Mouse (Mus musculus) erythroblast, embryonic 14.5 days (primary cell): ENCODE measurements around the gene Trpv6. TPM values are rescaled to one million over a fixed set of nuclear protein-coding genes. Genes with fewer than 3 reads are reported as not detected.

Experiments
- H3K27me3 ChIP-seq: 2 replicates; pipeline ENCODE4 v1.6.1; 2012; ENCODE audit warnings: inconsistent platforms; ENCODE audit not compliant: control insufficient read depth
- H3K36me3 ChIP-seq: 2 replicates; pipeline ENCODE4 v1.6.1; 2012; ENCODE audit warnings: mild to moderate bottlenecking, inconsistent platforms; ENCODE audit not compliant: control insufficient read depth
- H3K4me1 ChIP-seq: 2 replicates; pipeline ENCODE4 v1.6.1; 2012; ENCODE audit warnings: inconsistent platforms; ENCODE audit not compliant: control insufficient read depth
- H3K4me3 ChIP-seq: replicated peaks from 2 replicates; pipeline ENCODE3; 2012; ENCODE audit warnings: moderate library complexity, mild to moderate bottlenecking, inconsistent platforms
- H3K9me3 ChIP-seq: 2 replicates; pipeline ENCODE4 v1.6.1; 2012; ENCODE audit warnings: low read length, inconsistent platforms, mixed read lengths; ENCODE audit not compliant: control insufficient read depth
- GATA1 ChIP-seq: IDR thresholded peaks from 2 replicates; pipeline ENCODE4 v1.6.1; 2012; ENCODE audit warnings: low read length, inconsistent platforms, mixed read lengths
- TAL1 ChIP-seq: IDR thresholded peaks from 3 replicates; pipeline ENCODE4 v1.6.1; 2012; ENCODE audit warnings: low read length, inconsistent platforms, mixed read lengths
- polyA plus RNA-seq: library from polyadenylated mRNA; stranded (reverse); fragments of >175 nt; gene quantifications from 2 replicates; pipeline ENCODE4 v1.2.3, GENCODE M21; 2012

The Trpv6 gene
- polyA plus RNA-seq, 1 experiment: 0.04 TPM

DNA sequence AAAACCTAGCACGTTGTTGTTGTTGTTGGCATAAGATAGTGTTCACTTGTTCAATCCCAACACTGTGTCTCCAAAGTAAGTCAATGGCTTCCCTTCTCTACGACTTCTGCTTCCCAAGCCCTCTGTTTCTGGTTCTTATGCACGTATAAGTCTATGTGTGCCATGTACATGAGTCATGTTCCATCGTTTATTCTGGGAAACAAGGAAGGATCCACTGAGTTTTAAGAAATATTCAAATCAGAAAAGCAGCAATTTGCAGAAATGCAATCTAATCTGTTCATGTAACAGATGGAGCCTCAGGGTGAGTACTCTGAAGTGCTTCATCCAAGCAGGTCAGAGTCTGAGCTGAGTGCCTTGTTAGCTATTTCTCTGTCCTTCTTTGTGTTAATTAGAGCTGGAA lies 4.7 kb downstream of the Trpv6 start:
- Histone ChIP-seq H3K36me3 (no peaks in the 10 kb centered on the region), H3K4me3 (no peak overlapping the region), H3K4me1 (no peaks in the 10 kb centered on the region), H3K9me3 (no peaks in the 10 kb centered on the region), H3K27me3 (no peaks in the 10 kb centered on the region)
- TF ChIP-seq GATA1 (no peak), TAL1 (no peak)

DNA sequence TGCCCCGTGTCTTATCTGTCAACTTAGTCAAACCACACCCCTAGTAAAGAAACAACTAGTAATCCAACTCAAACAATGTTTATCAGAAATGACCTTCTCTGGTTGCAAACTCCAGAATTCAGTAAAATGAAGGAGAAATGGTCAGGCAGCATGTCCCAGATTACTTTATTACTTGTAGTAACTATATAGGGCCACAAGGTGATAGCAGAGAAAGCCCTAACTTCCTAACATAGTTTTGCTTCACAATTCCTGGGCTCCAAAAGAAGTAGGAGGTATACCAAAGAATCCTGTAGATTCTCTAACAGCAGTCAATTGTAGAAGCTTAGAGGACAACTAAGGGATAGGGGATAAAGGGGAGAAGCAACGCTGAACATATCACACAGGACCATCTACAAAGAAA lies 5.4 kb downstream of the Trpv6 start:
- TF ChIP-seq TAL1 (no peak), GATA1 (no peak)
- no peak overlapping the region for H3K4me3 ChIP-seq

DNA sequence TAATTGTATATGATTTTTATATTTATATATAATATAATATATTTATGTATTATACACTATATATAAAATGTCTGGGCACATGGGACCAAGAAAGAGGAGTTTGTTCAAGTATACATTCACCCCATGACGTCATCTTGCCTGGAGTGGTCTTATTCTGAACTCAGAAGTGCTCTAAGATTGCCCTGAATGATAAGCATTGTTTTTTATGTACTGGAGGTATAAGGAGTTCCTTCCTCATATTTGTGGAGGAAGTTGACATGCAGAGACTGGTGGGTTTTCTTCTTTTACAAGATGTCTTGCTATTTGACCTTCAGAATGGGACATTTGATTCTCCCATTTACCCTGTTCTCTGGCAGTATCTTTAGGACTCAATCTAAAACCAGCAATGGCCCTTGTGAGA lies 8.0 kb downstream of the Trpv6 start:
- Histone ChIP-seq H3K4me3 (no peak overlapping the region), H3K9me3 (no peaks in the 10 kb centered on the region), H3K36me3 (no peaks in the 10 kb centered on the region), H3K27me3 (no peaks in the 10 kb centered on the region), H3K4me1 (no peaks in the 10 kb centered on the region)
- no peak for TF ChIP-seq TAL1
- TF ChIP-seq GATA1: peak; percentile 36

More for the DNA sequence above, 5.4 kb downstream of the Trpv6 start:
- H3K27me3 ChIP-seq: no peaks in the 10 kb centered on the region
- no peaks in the 10 kb centered on the region for H3K9me3 ChIP-seq
- no peaks in the 10 kb centered on the region for H3K4me1 ChIP-seq
- H3K36me3 ChIP-seq: no peaks in the 10 kb centered on the region

DNA sequence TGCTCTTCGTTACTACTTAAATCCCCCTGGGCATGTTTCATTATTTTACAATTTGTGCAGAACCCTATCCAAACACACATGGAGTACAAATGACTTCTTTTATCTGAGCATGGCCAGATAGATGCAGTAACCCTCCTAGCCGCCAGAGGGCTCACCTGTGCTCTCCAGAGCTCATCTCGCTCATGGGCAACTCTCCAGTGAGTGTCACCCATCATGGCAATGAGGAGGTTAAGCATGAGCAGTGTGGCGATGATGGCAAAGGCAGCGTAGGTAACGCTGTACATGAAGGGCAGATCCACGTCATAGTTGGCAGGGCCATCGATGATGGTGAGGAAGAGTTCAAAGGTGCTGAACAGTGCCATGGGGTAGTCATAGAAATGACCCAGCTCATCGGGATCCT lies 13.5 kb downstream of the Trpv6 start:
- no peak overlapping the region for H3K4me3 ChIP-seq
- no peaks in the 10 kb centered on the region for H3K4me1 ChIP-seq
- TF ChIP-seq TAL1 (no peak), GATA1 (no peak)
- no peaks in the 10 kb centered on the region for H3K9me3 ChIP-seq
- no peaks in the 10 kb centered on the region for H3K27me3 ChIP-seq
- no peaks in the 10 kb centered on the region for H3K36me3 ChIP-seq

DNA sequence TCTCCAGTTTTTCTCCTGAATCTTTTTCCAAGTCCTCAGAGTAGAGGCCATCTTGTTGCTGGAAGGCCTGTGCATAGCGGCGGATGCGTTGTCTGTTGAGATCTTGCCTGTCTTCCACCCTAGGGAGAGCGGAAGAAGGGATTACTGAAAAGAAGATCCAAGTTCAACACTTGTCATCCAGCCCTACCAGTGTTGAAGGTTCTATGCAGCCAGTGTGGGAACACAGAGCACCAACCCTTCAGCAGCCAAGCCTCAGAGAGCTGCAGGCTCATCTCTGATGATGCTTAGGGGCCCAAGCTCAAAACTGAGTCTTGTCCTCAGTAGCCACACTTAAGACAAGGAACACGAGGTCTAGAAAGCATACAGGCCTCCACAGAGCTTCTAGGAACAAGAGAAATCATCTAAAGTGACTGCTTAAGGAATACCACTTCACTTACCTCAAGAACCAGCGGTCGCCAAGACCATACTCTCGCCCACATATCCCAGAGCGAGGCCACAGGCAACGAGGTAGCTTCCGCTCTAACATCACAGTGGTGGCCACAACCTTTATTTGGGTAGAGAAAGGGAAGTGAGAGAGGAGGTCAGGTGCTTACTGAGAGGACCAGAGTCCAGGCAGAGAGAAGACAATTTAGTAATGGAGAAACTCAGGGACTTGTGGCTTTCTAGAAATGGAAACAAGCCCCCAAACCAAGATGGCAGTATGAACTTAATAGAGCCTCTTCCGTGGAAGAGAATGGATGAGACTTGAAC lies 14.8 kb downstream of the Trpv6 start:
- TF ChIP-seq GATA1 (no peak), TAL1 (no peak)
- Histone ChIP-seq H3K4me1 (no peaks in the 10 kb centered on the region), H3K9me3 (no peaks in the 10 kb centered on the region), H3K36me3 (no peaks in the 10 kb centered on the region), H3K27me3 (no peaks in the 10 kb centered on the region), H3K4me3 (no peak overlapping the region)

DNA sequence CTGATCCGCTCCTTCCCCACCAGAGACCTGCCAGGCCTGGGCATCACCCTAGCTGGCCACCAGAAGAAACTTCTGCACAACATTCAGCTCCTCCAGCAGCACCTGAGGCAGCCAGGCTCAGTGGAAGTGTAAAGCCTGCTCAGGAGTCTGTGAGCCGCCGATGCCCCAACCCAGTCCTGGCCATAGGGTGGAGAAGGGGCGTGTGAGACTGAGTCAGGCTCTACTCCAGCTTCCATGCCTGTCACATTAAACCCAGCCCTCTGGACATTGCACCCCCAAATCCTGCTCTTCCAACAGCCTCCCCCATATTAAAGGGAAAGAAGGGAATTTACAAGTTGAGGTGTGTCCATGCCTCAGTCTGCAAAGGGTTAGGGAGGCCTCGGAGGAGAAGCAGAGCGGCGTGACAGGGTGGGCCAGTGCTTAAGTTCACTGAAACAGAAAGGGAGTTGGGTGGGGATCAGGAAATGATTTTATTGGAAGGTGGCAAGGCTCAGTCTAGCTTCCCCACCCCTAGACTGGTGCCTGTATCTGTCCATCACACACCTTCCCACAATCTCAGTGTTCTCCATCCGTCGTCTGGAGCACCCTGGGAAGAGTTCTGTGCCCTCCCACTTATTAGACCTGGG lies 15.9 kb downstream of the Trpv6 start:
- no peak for TF ChIP-seq GATA1
- no peak for TF ChIP-seq TAL1
- H3K9me3 ChIP-seq: no peaks in the 10 kb centered on the region
- no peaks in the 10 kb centered on the region for H3K4me1 ChIP-seq
- H3K4me3 ChIP-seq: no peak overlapping the region
- H3K27me3 ChIP-seq: no peaks in the 10 kb centered on the region
- no peaks in the 10 kb centered on the region for H3K36me3 ChIP-seq

DNA sequence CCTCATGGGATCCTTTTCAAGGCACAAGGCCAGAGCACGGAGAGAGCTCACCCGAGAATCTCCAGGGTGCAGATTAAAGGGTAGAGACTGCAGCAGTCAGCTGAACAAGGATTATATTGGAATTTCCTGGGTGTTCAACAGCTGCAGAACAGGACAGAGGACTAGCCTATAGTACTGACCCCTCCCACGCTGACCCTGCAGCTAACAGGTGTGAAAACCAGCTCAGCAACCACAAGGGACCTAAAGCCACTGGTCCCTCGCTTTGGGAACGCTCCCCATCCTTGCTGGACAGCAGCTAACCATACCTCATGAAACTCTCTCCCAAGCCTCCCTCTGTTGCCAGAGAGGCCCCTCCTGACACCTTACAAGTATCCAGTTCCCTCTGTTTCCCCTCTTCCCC lies 28.6 kb downstream of the Trpv6 start:
- Histone ChIP-seq H3K4me1 (peaks cover 13% of the 10 kb centered on the region), H3K27me3 (peaks cover 24% of the 10 kb centered on the region), H3K36me3 (no peaks in the 10 kb centered on the region), H3K9me3 (no peaks in the 10 kb centered on the region), H3K4me3 (no peak overlapping the region)
- no peak for TF ChIP-seq GATA1
- no peak for TF ChIP-seq TAL1

DNA sequence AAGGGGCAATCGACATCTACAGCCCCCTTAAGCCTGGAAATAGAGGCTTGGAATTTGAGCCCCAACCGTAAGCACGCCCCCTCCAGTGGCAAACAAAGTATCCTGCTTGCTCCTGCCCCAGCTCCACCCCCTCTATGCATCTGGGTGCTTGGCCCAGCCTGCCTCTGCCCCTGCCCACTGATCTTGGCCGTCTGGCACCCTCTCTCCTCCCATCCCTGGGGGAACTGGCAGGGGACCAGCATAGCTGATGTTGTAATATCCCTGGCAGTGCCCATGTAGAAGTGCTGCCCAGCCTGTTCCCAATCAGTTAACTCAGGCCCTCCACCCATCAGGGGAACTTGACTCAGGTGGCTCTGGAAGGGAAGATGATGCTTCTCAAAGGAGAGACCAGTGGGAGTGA lies 30.0 kb downstream of the Trpv6 start:
- Histone ChIP-seq H3K9me3 (no peaks in the 10 kb centered on the region), H3K4me1 (peaks cover 13% of the 10 kb centered on the region), H3K36me3 (no peaks in the 10 kb centered on the region), H3K27me3 (peaks cover 24% of the 10 kb centered on the region), H3K4me3 (no peak overlapping the region)
- no peak for TF ChIP-seq TAL1
- TF ChIP-seq GATA1: no peak

DNA sequence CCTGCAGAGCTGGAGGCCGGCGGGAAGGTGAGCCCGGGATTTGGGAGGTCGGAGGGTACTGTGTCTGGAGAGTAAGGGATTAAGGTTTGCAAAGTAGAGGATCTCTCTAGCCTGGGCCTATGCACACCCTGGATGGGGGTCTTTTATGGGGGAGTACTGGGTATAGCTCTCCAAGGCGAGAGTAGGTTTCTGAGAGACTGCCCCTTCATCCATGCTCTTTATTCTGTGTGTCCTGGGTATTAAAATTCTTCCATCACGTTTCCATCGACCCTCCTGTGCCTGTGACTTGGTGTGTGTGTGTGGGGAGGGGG lies 30.5 kb downstream of the Trpv6 start:
- peaks cover 13% of the 10 kb centered on the region for H3K4me1 ChIP-seq
- peaks cover 24% of the 10 kb centered on the region for H3K27me3 ChIP-seq
- TF ChIP-seq TAL1: no peak
- TF ChIP-seq GATA1: no peak
- H3K36me3 ChIP-seq: no peaks in the 10 kb centered on the region
- peak overlapping the region; percentile 60 for H3K4me3 ChIP-seq
- H3K9me3 ChIP-seq: no peaks in the 10 kb centered on the region
